19 mouse cellular contexts compared by ENCODE assay signal in the genomic region with DNA sequence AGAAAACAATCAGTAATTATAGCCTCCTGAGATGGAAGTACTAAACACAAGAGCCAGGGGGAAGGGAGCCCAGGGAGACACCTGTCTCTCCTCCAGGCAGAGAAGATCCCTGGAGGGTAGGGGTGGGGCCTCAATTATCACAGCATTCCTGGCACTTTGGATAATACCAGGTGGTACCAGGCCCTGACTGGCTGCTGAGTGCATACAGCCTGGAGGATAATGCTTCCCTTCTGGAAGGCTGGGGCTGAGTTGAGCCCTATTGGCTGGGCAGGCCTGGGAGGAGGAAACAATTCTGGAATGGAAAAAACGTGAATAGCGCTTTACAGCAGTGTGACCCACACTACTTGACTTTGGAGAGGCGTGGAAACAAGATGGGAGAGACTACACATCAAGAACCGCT. TPM values are rescaled to one million over a fixed set of nuclear protein-coding genes. Genes with fewer than 3 reads are reported as not detected.
A peak's percentile ranks its signal among the peaks of the same experiment; 100 is the strongest.
DNase-seq lines count a peak whose midpoint lies in the region; ATAC-seq lines count a peak whose summit lies in the region.
"Had no signal": no experiment of that assay in that cellular context is flagged by ENCODE, and none has a peak within 500 bp of the region (broad histone marks: within the 10 kb centered on the region; RNA-seq: fewer than 3 reads in every experiment).

No protein-coding gene starts in this region.

- no peak overlapping the region for H3K9ac ChIP-seq in kidney, embryonic 16.5 days (replicated peaks; ENCODE audit: low read length)
- no peak overlapping the region for H3K9ac ChIP-seq in hindbrain, embryonic 11.5 days (ENCODE audit: low read depth, low read length)
- H3K9ac ChIP-seq: hindbrain, embryonic 15.5 days had no signal

- no peak overlapping the region for H3K4me3 ChIP-seq in kidney, embryonic 16.5 days (ENCODE audit: low read length)
- no peak overlapping the region for H3K4me3 ChIP-seq in hindbrain, embryonic 11.5 days (ENCODE audit: low read depth, low read length)
- H3K4me3 ChIP-seq: hindbrain, embryonic 15.5 days had no signal

- 58% methylated on average over 4 of the region's 4 CpGs for WGBS in kidney, embryonic 16.5 days
- WGBS in hindbrain, embryonic 11.5 days: 52% methylated on average over 4 of the region's 4 CpGs

- H3K36me3 ChIP-seq in kidney, embryonic 16.5 days (ENCODE audit: insufficient read depth, low read length): no peaks in the 10 kb centered on the region
- H3K36me3 ChIP-seq in hindbrain, embryonic 11.5 days (ENCODE audit: control insufficient read depth, insufficient read depth, low read length): no peaks in the 10 kb centered on the region
- H3K36me3 ChIP-seq: G1E; hindbrain, embryonic 15.5 days had no signal

- peaks cover 10% of the 10 kb centered on the region; the same call in 1 of the 2 replicates for H3K4me1 ChIP-seq in kidney, embryonic 16.5 days (ENCODE audit: insufficient read depth, low read length)
- H3K4me1 ChIP-seq in hindbrain, embryonic 11.5 days (replicated peaks; ENCODE audit: control insufficient read depth, insufficient read depth, low read length): no peaks in the 10 kb centered on the region
- H3K4me1 ChIP-seq: hindbrain, embryonic 15.5 days had no signal

- H3K27ac ChIP-seq in kidney, embryonic 16.5 days (ENCODE audit: low read length): peak overlapping the region; percentile 6; the same call in 1 of the 2 replicates
- no peak overlapping the region for H3K27ac ChIP-seq in hindbrain, embryonic 11.5 days (ENCODE audit: low read depth, low read length)
- H3K27ac ChIP-seq: hindbrain, embryonic 15.5 days had no signal

- DNase-seq in cerebellum, adult 9-10 months: peak; percentile 68
- no peak for DNase-seq in cerebellum, adult 8-10 months
- no peak for DNase-seq in kidney, adult 9 months
- peak; percentile 82 for DNase-seq in R1 (ENCODE audit: low read depth, low spot score)
- peak; percentile 43 for DNase-seq in lung, postnatal 25 days (ENCODE audit: low spot score)
- no peak for DNase-seq in frontal cortex, adult 2 months (ENCODE audit: extremely low spot score in 1 of 2, low spot score in 1 of 2)
- no peak for DNase-seq in hindbrain, embryonic 11.5 days (ENCODE audit: low spot score)
- DNase-seq: adrenal gland, postnatal 25 days; kidney, adult 18-20 months; kidney, postnatal 36 days; layer of hippocampus, postnatal 36 days; left cerebral cortex, postnatal 4 days; midbrain, embryonic 14.5 days; spleen, adult 18-20 months; thymus, postnatal 36 days had no signal

- H3K27me3 ChIP-seq in kidney, embryonic 16.5 days (ENCODE audit: insufficient read depth, low read length): no peaks in the 10 kb centered on the region
- H3K27me3 ChIP-seq in hindbrain, embryonic 11.5 days (ENCODE audit: control insufficient read depth, insufficient read depth, low read length): no peaks in the 10 kb centered on the region
- H3K27me3 ChIP-seq: hindbrain, embryonic 15.5 days had no signal

- no peak; the same call in 1 of the 2 replicates for ATAC-seq in kidney, embryonic 16.5 days (ENCODE audit: low FRiP score, low TSS enrichment)
- no peak for ATAC-seq in hindbrain, embryonic 11.5 days (ENCODE audit: low FRiP score)

- no peak overlapping the region for H3K4me2 ChIP-seq in kidney, embryonic 16.5 days (replicated peaks; ENCODE audit: low read depth, low read length)
- H3K4me2 ChIP-seq in hindbrain, embryonic 11.5 days (replicated peaks; ENCODE audit: low read depth, low read length): no peak overlapping the region
- H3K4me2 ChIP-seq: hindbrain, embryonic 15.5 days; liver, embryonic 11.5 days had no signal

- no peaks in the 10 kb centered on the region for H3K9me3 ChIP-seq in kidney, embryonic 16.5 days (ENCODE audit: low read length)
- no peaks in the 10 kb centered on the region for H3K9me3 ChIP-seq in hindbrain, embryonic 11.5 days (ENCODE audit: control insufficient read depth, low read length)
- H3K9me3 ChIP-seq: G1E; hindbrain, embryonic 15.5 days had no signal

RNA-seq across cellular contexts. Expression of a gene that starts 10.7 kb away (rescaled TPM):
- 8.8 and 9.3 TPM in 2 replicates for polyA plus RNA-seq in kidney, embryonic 16.5 days (2015; fragmentation: Nextera tagmentation; extraction: Ambion mirVana)
- 74.4 and 87.7 TPM in 2 replicates for polyA plus RNA-seq in frontal cortex, adult 2 months (2012; rRNA removed)
- 14.7 and 21.1 TPM in 2 replicates for polyA plus RNA-seq in hindbrain, embryonic 11.5 days (2014; fragmentation: Nextera tagmentation; extraction: Ambion mirVana)

RNA-seq across cellular contexts. Expression of a gene that starts 10.9 kb away (rescaled TPM):
- 110 and 118 TPM in 2 replicates for polyA plus RNA-seq in kidney, embryonic 16.5 days (2015; fragmentation: Nextera tagmentation; extraction: Ambion mirVana)
- polyA plus RNA-seq in frontal cortex, adult 2 months (2012; rRNA removed): 69.2 and 71.4 TPM in 2 replicates
- 150 and 168 TPM in 2 replicates for polyA plus RNA-seq in hindbrain, embryonic 11.5 days (2014; fragmentation: Nextera tagmentation; extraction: Ambion mirVana)

Comparison
In these comparisons a context has a peak if more than half of its experiments do, and no peak if none do; other contexts are left out.
1. DNase-seq: peak in cerebellum, adult 9-10 months (single experiment), R1 (single experiment) and lung, postnatal 25 days (single experiment); none in cerebellum, adult 8-10 months (single experiment), kidney, adult 9 months (single experiment), frontal cortex, adult 2 months (0 of 2) and hindbrain, embryonic 11.5 days (single experiment).